Mouse (Mus musculus): Measurements from ENCODE around the gene Irf8. TPM values are rescaled to one million over a fixed set of nuclear protein-coding genes. Genes with fewer than 3 reads are reported as not detected.

Gene Irf8
- 1,000 to 10,000 TPM in 1 of 26 experiments, 100 to 1,000 TPM in 20, 10 to 100 TPM in 5; 46.2 to 1,418 (median 239) TPM for total RNA-seq (2018; cell fraction: chromatin; rRNA removed)
- 100 to 1,000 TPM in 24 of 26 experiments, 10 to 100 TPM in 2; 97.5 to 257 (median 185) TPM for total RNA-seq (2018; cell fraction: cytosol; rRNA removed)
- total RNA-seq (2018; cell fraction: nucleus; rRNA removed): 1,000 to 10,000 TPM in 1 of 26 experiments, 100 to 1,000 TPM in 19, 10 to 100 TPM in 6; 76.1 to 1,152 (median 159) TPM
- 116 to 212 TPM (median 193 TPM) in 3 replicates for polyA plus RNA-seq (2018)

- peak within 1 kb of the TSS; percentile 92 for H3K27ac ChIP-seq
- peaks cover 26% of the 10 kb centered on the region for H3K36me3 ChIP-seq (ENCODE audit: inconsistent target)
- under 1% methylated on average over 59 of the region's 62 CpGs for WGBS (ENCODE audit: missing documents)
- H3K4me3 ChIP-seq (ENCODE audit: inconsistent target): peak within 1 kb of the TSS; percentile 92
- peaks cover 47% of the 10 kb centered on the region for H3K79me2 ChIP-seq (ENCODE audit: inconsistent target)
These were observed at the start of gene Irf8 for GRCm38 (mm10) chr8:120735770-120736481. Irf8 (plus strand) TSS chr8:120736358.

GRCm38 (mm10) chr8:120686576-120686975 is 49.6 kb upstream of the Irf8 start:
- Histone ChIP-seq H3K27ac (peak overlapping the region; percentile 98), H3K4me3 (ENCODE audit: inconsistent target) (peak overlapping the region; percentile 26), H3K36me3 (ENCODE audit: inconsistent target) (no peaks in the 10 kb centered on the region), H3K79me2 (ENCODE audit: inconsistent target) (peaks cover 17% of the 10 kb centered on the region; the same call in 1 of the 2 replicates)
- 22% methylated on average over 5 of the region's 5 CpGs for WGBS (ENCODE audit: missing documents)

GRCm38 (mm10) chr8:120687786-120688185 is 48.4 kb upstream of the Irf8 start:
- H3K4me3 ChIP-seq (ENCODE audit: inconsistent target): no peak overlapping the region
- H3K36me3 ChIP-seq (ENCODE audit: inconsistent target): no peaks in the 10 kb centered on the region
- 89% methylated on average over 8 of the region's 8 CpGs for WGBS (ENCODE audit: missing documents)
- H3K79me2 ChIP-seq (ENCODE audit: inconsistent target): peaks cover 17% of the 10 kb centered on the region; the same call in 1 of the 2 replicates
- peak overlapping the region; percentile 98; the same call in 1 of the 2 replicates for H3K27ac ChIP-seq

GRCm38 (mm10) chr8:120688511-120688910 is 47.6 kb upstream of the Irf8 start:
- WGBS (ENCODE audit: missing documents): 94% methylated on average over 7 of the region's 7 CpGs
- H3K36me3 ChIP-seq (ENCODE audit: inconsistent target): no peaks in the 10 kb centered on the region
- H3K4me3 ChIP-seq (ENCODE audit: inconsistent target): no peak overlapping the region
- no peak overlapping the region for H3K27ac ChIP-seq
- peaks cover 17% of the 10 kb centered on the region; the same call in 1 of the 2 replicates for H3K79me2 ChIP-seq (ENCODE audit: inconsistent target)

- Histone ChIP-seq H3K79me2 (ENCODE audit: inconsistent target) (peaks cover 3% of the 10 kb centered on the region; the same call in 1 of the 2 replicates), H3K27ac (no peak overlapping the region), H3K4me3 (ENCODE audit: inconsistent target) (no peak overlapping the region), H3K36me3 (ENCODE audit: inconsistent target) (no peaks in the 10 kb centered on the region)
- 92% methylated on average over 4 of the region's 4 CpGs for WGBS (ENCODE audit: missing documents)
These were observed 43.2 kb upstream of the Irf8 start for GRCm38 (mm10) chr8:120692934-120693333.

- H3K79me2 ChIP-seq (ENCODE audit: inconsistent target): no peaks in the 10 kb centered on the region
- no peaks in the 10 kb centered on the region for H3K36me3 ChIP-seq (ENCODE audit: inconsistent target)
- no peak overlapping the region for H3K27ac ChIP-seq
- H3K4me3 ChIP-seq (ENCODE audit: inconsistent target): no peak overlapping the region
- 68% methylated on average over 22 of the region's 22 CpGs for WGBS (ENCODE audit: missing documents)
These were observed 42.2 kb upstream of the Irf8 start for GRCm38 (mm10) chr8:120693861-120694493.

GRCm38 (mm10) chr8:120696401-120697153 is 39.6 kb upstream of the Irf8 start:
- H3K79me2 ChIP-seq (ENCODE audit: inconsistent target): no peaks in the 10 kb centered on the region
- H3K4me3 ChIP-seq (ENCODE audit: inconsistent target): no peak overlapping the region
- WGBS (ENCODE audit: missing documents): 46% methylated on average over 12 of the region's 13 CpGs
- no peaks in the 10 kb centered on the region for H3K36me3 ChIP-seq (ENCODE audit: inconsistent target)
- H3K27ac ChIP-seq: peak overlapping the region; percentile 98

- WGBS (ENCODE audit: missing documents): 4% methylated on average over 14 of the region's 17 CpGs
- no peak overlapping the region for H3K4me3 ChIP-seq (ENCODE audit: inconsistent target)
- no peaks in the 10 kb centered on the region for H3K36me3 ChIP-seq (ENCODE audit: inconsistent target)
- H3K79me2 ChIP-seq (ENCODE audit: inconsistent target): no peaks in the 10 kb centered on the region
- H3K27ac ChIP-seq: peak overlapping the region; percentile 98
These were observed 38.8 kb upstream of the Irf8 start for GRCm38 (mm10) chr8:120697154-120697978.

GRCm38 (mm10) chr8:120697979-120698272 is 38.2 kb upstream of the Irf8 start:
- no peaks in the 10 kb centered on the region for H3K79me2 ChIP-seq (ENCODE audit: inconsistent target)
- H3K36me3 ChIP-seq (ENCODE audit: inconsistent target): no peaks in the 10 kb centered on the region
- no peak overlapping the region for H3K4me3 ChIP-seq (ENCODE audit: inconsistent target)
- H3K27ac ChIP-seq: peak overlapping the region; percentile 98

- no peaks in the 10 kb centered on the region for H3K36me3 ChIP-seq (ENCODE audit: inconsistent target)
- 93% methylated on average over 7 of the region's 7 CpGs for WGBS (ENCODE audit: missing documents)
These were observed 37.7 kb upstream of the Irf8 start for GRCm38 (mm10) chr8:120698426-120698825.

GRCm38 (mm10) chr8:120699079-120699478 is 37.1 kb upstream of the Irf8 start:
- 81% methylated on average over 6 of the region's 6 CpGs for WGBS (ENCODE audit: missing documents)
- H3K4me3 ChIP-seq (ENCODE audit: inconsistent target): no peak overlapping the region
- no peaks in the 10 kb centered on the region for H3K79me2 ChIP-seq (ENCODE audit: inconsistent target)
- no peaks in the 10 kb centered on the region for H3K36me3 ChIP-seq (ENCODE audit: inconsistent target)
- H3K27ac ChIP-seq: peak overlapping the region; percentile 98

More at GRCm38 (mm10) chr8:120698426-120698825, 37.7 kb upstream of the Irf8 start:
- Histone ChIP-seq H3K79me2 (ENCODE audit: inconsistent target) (no peaks in the 10 kb centered on the region), H3K27ac (peak overlapping the region; percentile 98), H3K4me3 (ENCODE audit: inconsistent target) (no peak overlapping the region)

GRCm38 (mm10) chr8:120699565-120699964 is 36.6 kb upstream of the Irf8 start:
- Histone ChIP-seq H3K79me2 (ENCODE audit: inconsistent target) (no peaks in the 10 kb centered on the region), H3K36me3 (ENCODE audit: inconsistent target) (no peaks in the 10 kb centered on the region), H3K4me3 (ENCODE audit: inconsistent target) (no peak overlapping the region), H3K27ac (peak overlapping the region; percentile 98)
- WGBS (ENCODE audit: missing documents): 45% methylated on average over 2 of the region's 2 CpGs

- Histone ChIP-seq H3K27ac (peak overlapping the region; percentile 98), H3K36me3 (ENCODE audit: inconsistent target) (no peaks in the 10 kb centered on the region), H3K79me2 (ENCODE audit: inconsistent target) (no peaks in the 10 kb centered on the region), H3K4me3 (ENCODE audit: inconsistent target) (no peak overlapping the region)
- WGBS (ENCODE audit: missing documents): 61% methylated on average over 4 of the region's 4 CpGs
These were observed 36.1 kb upstream of the Irf8 start for GRCm38 (mm10) chr8:120700053-120700452.

Data from macrophage (primary cell).